Mouse (Mus musculus) midbrain, embryonic 11.5 days (tissue): ENCODE measurements around the gene Pip5k1a. TPM values are rescaled to one million over a fixed set of nuclear protein-coding genes. Genes with fewer than 3 reads are reported as not detected.
A peak's percentile ranks its signal among the peaks of the same experiment; 100 is the strongest.
"Not testable (repeated sequence)": the region's sequence is repeated elsewhere in the genome, so short reads cannot be mapped to it uniquely, and the experiment has no call there.

ENCODE experiments used
- ATAC-seq: fragments of 200-750 bp; cut with Nextera tagmentation; 2 replicates; pipeline ENCODE4 v1.8.0; 2017; ENCODE audit warnings: moderate TSS enrichment, moderate library complexity; ENCODE audit not compliant: low FRiP score
- DNase-seq: peaks from one replicate; pipeline ENCODE4 v3.0.0; 2015; ENCODE audit warnings: low spot score; ENCODE audit errors: missing footprints
- H3K27ac ChIP-seq: fragments of 300-500 bp; sonication (generic); 2 replicates; pipeline ENCODE4 v1.5.1; 2014; ENCODE audit warnings: low read depth, low read length
- H3K27me3 ChIP-seq: fragments of 300-500 bp; sonication (generic); 2 replicates; pipeline ENCODE4 v1.6.1; 2014; ENCODE audit warnings: mild to moderate bottlenecking, low read length, moderate library complexity, mixed read lengths; ENCODE audit not compliant: control insufficient read depth, insufficient read depth
- H3K36me3 ChIP-seq: fragments of 300-500 bp; sonication (generic); 2 replicates; pipeline ENCODE4 v1.6.1; 2014; ENCODE audit warnings: mild to moderate bottlenecking, low read length, moderate library complexity, mixed read lengths; ENCODE audit not compliant: control insufficient read depth, insufficient read depth
- H3K4me1 ChIP-seq: fragments of 300-500 bp; sonication (generic); 2 replicates; pipeline ENCODE4 v1.6.1; 2014; ENCODE audit warnings: low read length; ENCODE audit not compliant: control insufficient read depth, insufficient read depth
- H3K4me2 ChIP-seq: fragments of 300-500 bp; sonication (generic); 2 replicates; pipeline ENCODE4 v1.6.1; 2014; ENCODE audit warnings: mild to moderate bottlenecking, moderate library complexity
- H3K4me3 ChIP-seq: fragments of 300-500 bp; sonication (generic); 2 replicates; pipeline ENCODE4 v1.5.1; 2014; ENCODE audit warnings: low read depth, low read length
- H3K9ac ChIP-seq: fragments of 300-500 bp; sonication (generic); 2 replicates; pipeline ENCODE4 v1.6.1; 2014; ENCODE audit warnings: low read length
- H3K9me3 ChIP-seq: fragments of 300-500 bp; sonication (generic); 2 replicates; pipeline ENCODE4 v1.6.1; 2016; ENCODE audit warnings: low read length; ENCODE audit not compliant: control insufficient read depth
- WGBS: fragments of 180-500 bp; shearing (Covaris S2); extraction: QIAGEN DNeasy Blood & Tissue Kit; methylation state at CpG from one replicate; pipeline ENCODE4 v1.1.7; 2014; 5-methylcytosine and 5-hydroxymethylcytosine counted together
- polyA plus RNA-seq: library from polyadenylated mRNA; unstranded; fragments of >200 nt; fragmentation: Nextera tagmentation; extraction: Ambion mirVana; gene quantifications from 2 replicates; pipeline ENCODE4 v1.2.1, GENCODE M21; 2014

Pip5k1a gene
- polyA plus RNA-seq, 1 experiment from 2014 or later: 15.1 TPM

GRCm38 (mm10) chr3:95020956-95021355 is 85.8 kb downstream of the Pip5k1a start:
- WGBS: 94% methylated on average over 5 of the region's 5 CpGs
- H3K4me2 ChIP-seq: not testable (repeated sequence)

GRCm38 (mm10) chr3:95018741-95019140 is 88.0 kb downstream of the Pip5k1a start:
- no peaks in the 10 kb centered on the region for H3K27me3 ChIP-seq
- no peak overlapping the region for H3K4me2 ChIP-seq
- no peaks in the 10 kb centered on the region for H3K36me3 ChIP-seq
- no peak overlapping the region for H3K27ac ChIP-seq
- H3K9ac ChIP-seq: no peak overlapping the region
- ATAC-seq: no peak
- H3K9me3 ChIP-seq: no peaks in the 10 kb centered on the region
- H3K4me3 ChIP-seq: no peak overlapping the region
- no peak for DNase-seq
- 84% methylated on average over 2 of the region's 2 CpGs for WGBS
- H3K4me1 ChIP-seq: peaks cover 13% of the 10 kb centered on the region

More at GRCm38 (mm10) chr3:95020956-95021355, 85.8 kb downstream of the Pip5k1a start:
- H3K27me3 ChIP-seq, ATAC-seq, H3K4me1 ChIP-seq, H3K9me3 ChIP-seq, H3K36me3 ChIP-seq, H3K27ac ChIP-seq, H3K4me3 ChIP-seq, DNase-seq, H3K9ac ChIP-seq: not testable (repeated sequence)

- DNase-seq (peak; percentile 88), ATAC-seq (no peak)
- Histone ChIP-seq H3K27me3 (no peaks in the 10 kb centered on the region), H3K4me2 (peak overlapping the region; percentile 93), H3K9ac (peak overlapping the region; percentile 74), H3K36me3 (peaks cover 6% of the 10 kb centered on the region), H3K27ac (no peak overlapping the region), H3K4me3 (peak overlapping the region; percentile 90), H3K4me1 (peaks cover 20% of the 10 kb centered on the region), H3K9me3 (no peaks in the 10 kb centered on the region)
- 5% methylated on average over 21 of the region's 21 CpGs for WGBS
These were observed 90.1 kb downstream of the Pip5k1a start for GRCm38 (mm10) chr3:95016532-95017056.

GRCm38 (mm10) chr3:95015891-95016531 is 90.7 kb downstream of the Pip5k1a start:
- Histone ChIP-seq H3K36me3 (peaks cover 10% of the 10 kb centered on the region), H3K9me3 (no peaks in the 10 kb centered on the region), H3K27me3 (no peaks in the 10 kb centered on the region), H3K27ac (peak overlapping the region; percentile 91), H3K9ac (peak overlapping the region; percentile 74), H3K4me3 (peak overlapping the region; percentile 90), H3K4me2 (peak overlapping the region; percentile 93), H3K4me1 (peaks cover 20% of the 10 kb centered on the region)
- DNase-seq: peak; percentile 98
- under 1% methylated on average over 40 of the region's 40 CpGs for WGBS
- peak; percentile 62 for ATAC-seq

GRCm38 (mm10) chr3:95015337-95015872 is 91.3 kb downstream of the Pip5k1a start, which contains the start of gene Zfp687:
TSS of gene Zfp687 (minus strand) at chr3:95015448.
- DNase-seq: peak; percentile 99

GRCm38 (mm10) chr3:95014428-95015151 is 92.1 kb downstream of the Pip5k1a start:
- H3K9ac ChIP-seq: peak overlapping the region; percentile 80
- H3K4me3 ChIP-seq: peak overlapping the region; percentile 90
- peak; percentile 36 for ATAC-seq
- DNase-seq: peak; percentile 94
- peaks cover 17% of the 10 kb centered on the region for H3K36me3 ChIP-seq
- no peaks in the 10 kb centered on the region for H3K9me3 ChIP-seq
- H3K27me3 ChIP-seq: no peaks in the 10 kb centered on the region
- WGBS: under 1% methylated on average over 44 of the region's 44 CpGs
- H3K27ac ChIP-seq: peak overlapping the region; percentile 72
- H3K4me2 ChIP-seq: peak overlapping the region; percentile 93
- peaks cover 20% of the 10 kb centered on the region for H3K4me1 ChIP-seq

More at GRCm38 (mm10) chr3:95015337-95015872, 91.3 kb downstream of the Pip5k1a start, which contains the start of gene Zfp687:
- peak; percentile 99 for ATAC-seq
- Histone ChIP-seq H3K9ac (peak within 1 kb of the TSS; percentile 80), H3K27me3 (no peaks in the 10 kb centered on the region), H3K9me3 (no peaks in the 10 kb centered on the region), H3K27ac (peak within 1 kb of the TSS; percentile 91), H3K36me3 (peaks cover 15% of the 10 kb centered on the region), H3K4me1 (peaks cover 20% of the 10 kb centered on the region), H3K4me3 (peak within 1 kb of the TSS; percentile 90), H3K4me2 (peak within 1 kb of the TSS; percentile 93)
- WGBS: under 1% methylated on average over 21 of the region's 37 CpGs

- WGBS: 9% methylated on average over 13 of the region's 13 CpGs
- Histone ChIP-seq H3K9me3 (no peaks in the 10 kb centered on the region), H3K4me1 (peaks cover 20% of the 10 kb centered on the region), H3K36me3 (peaks cover 22% of the 10 kb centered on the region), H3K9ac (peak overlapping the region; percentile 80), H3K27me3 (no peaks in the 10 kb centered on the region), H3K27ac (no peak overlapping the region; the same call in 1 of the 2 replicates), H3K4me3 (peak overlapping the region; percentile 90), H3K4me2 (peak overlapping the region; percentile 93)
- DNase-seq (peak; percentile 92), ATAC-seq (no peak)
These were observed 92.9 kb downstream of the Pip5k1a start for GRCm38 (mm10) chr3:95013699-95014427.

- Histone ChIP-seq H3K9me3 (no peaks in the 10 kb centered on the region), H3K9ac (no peak overlapping the region), H3K27ac (no peak overlapping the region), H3K4me1 (peaks cover 20% of the 10 kb centered on the region), H3K36me3 (peaks cover 30% of the 10 kb centered on the region), H3K27me3 (no peaks in the 10 kb centered on the region), H3K4me2 (no peak overlapping the region), H3K4me3 (no peak overlapping the region)
- DNase-seq (no peak), ATAC-seq (no peak)
- 78% methylated on average over 3 of the region's 3 CpGs for WGBS
These were observed 93.7 kb downstream of the Pip5k1a start for GRCm38 (mm10) chr3:95012982-95013381.
